8 mouse cellular contexts compared by ENCODE assay signal in the genomic region with DNA sequence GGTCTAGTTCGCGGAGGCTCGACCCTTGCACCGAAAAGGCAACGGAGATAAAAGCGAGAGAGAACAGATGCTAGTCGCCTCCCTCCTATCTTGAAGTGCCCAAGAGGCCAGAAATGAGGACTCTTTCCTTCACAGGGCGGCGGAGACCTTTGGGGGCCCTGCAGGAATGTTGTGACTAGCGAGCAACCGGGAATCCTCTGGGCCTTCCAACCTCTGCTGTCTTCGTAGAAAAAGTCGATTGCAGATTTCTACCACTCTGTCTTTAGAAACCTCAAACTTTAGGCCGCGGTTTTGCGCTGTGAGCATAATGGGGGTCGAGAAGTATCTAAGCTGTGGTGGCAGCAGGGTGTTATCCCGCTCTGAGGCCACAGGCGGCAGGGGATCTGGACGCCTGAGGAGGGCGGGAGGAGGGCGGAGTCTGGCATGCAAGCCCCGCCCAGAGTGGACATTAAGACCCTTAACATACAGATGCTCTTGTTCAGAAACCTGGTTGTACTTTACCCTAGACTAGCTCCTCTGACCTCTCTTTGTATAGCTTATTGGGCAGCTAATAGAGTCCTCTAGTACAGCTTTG. TPM values are rescaled to one million over a fixed set of nuclear protein-coding genes. Genes with fewer than 3 reads are reported as not detected.
DNase-seq lines count a peak whose midpoint lies in the region; ATAC-seq and TF ChIP-seq lines count a peak whose summit lies in the region.

No protein-coding gene starts in this region.

- peaks cover 60% of the 10 kb centered on the region for H3K27me3 ChIP-seq in heart, embryonic 13.5 days (replicated peaks)
- H3K27me3 ChIP-seq in forebrain, postnatal 0 days (ENCODE audit: insufficient read depth, low read length) = 0 out of 2 replicates have a peak, but pooled peaks cover 3% of the 10 kb centered on the region
- H3K27me3 ChIP-seq in liver, adult 2 months (ENCODE audit: control insufficient read depth, insufficient read depth, low read length) = no peaks in the 10 kb centered on the region; the same call in 1 of the 2 replicates

- H3K9ac ChIP-seq in heart, embryonic 13.5 days = peak overlapping the region; percentile 79
- peak overlapping the region; percentile 65 for H3K9ac ChIP-seq in forebrain, postnatal 0 days
- H3K9ac ChIP-seq in liver, adult 2 months (ENCODE audit: low read depth, low read length) = no peak overlapping the region

- peak overlapping the region; percentile 73 for H3K4me3 ChIP-seq in heart, embryonic 13.5 days
- peak overlapping the region; percentile 67 for H3K4me3 ChIP-seq in forebrain, postnatal 0 days (ENCODE audit: low read depth, low read length)
- H3K4me3 ChIP-seq in liver, adult 2 months (ENCODE audit: insufficient read depth, low read depth, low read length) = peak overlapping the region; percentile 42; the same call in 1 of the 2 replicates
- H3K4me3 ChIP-seq in olfactory bulb, adult 2 months (ENCODE audit: insufficient read depth, low read depth, low read length) = peak overlapping the region; percentile 92

- DNase-seq in heart, adult 18-20 months = no peak
- DNase-seq in R1 (ENCODE audit: low read depth, low spot score) = peak; percentile 88
- DNase-seq in forebrain, postnatal 0 days = peak; percentile 43
- no peak for DNase-seq in liver, adult 2 months (ENCODE audit: extremely low read depth, low read depth, low spot score)
- DNase-seq in layer of hippocampus, adult 9-10 months (ENCODE audit: low spot score) = no peak
- DNase-seq in urinary bladder, postnatal 36 days (ENCODE audit: low spot score in 2 of 2) = no peak

- H3K9me3 ChIP-seq in heart, embryonic 13.5 days = peaks cover 3% of the 10 kb centered on the region; the same call in 1 of the 2 replicates
- H3K9me3 ChIP-seq in forebrain, postnatal 0 days (ENCODE audit: low read length) = no peaks in the 10 kb centered on the region

- H3K27ac ChIP-seq in heart, embryonic 13.5 days (replicated peaks) = no peak overlapping the region
- H3K27ac ChIP-seq in forebrain, postnatal 0 days (ENCODE audit: low read depth, low read length) = 0 out of 2 replicates have a peak overlapping the region, but pooled peaks have one; percentile 23
- no peak overlapping the region for H3K27ac ChIP-seq in liver, adult 2 months (replicated peaks; ENCODE audit: insufficient read depth, low read depth, low read length)
- H3K27ac ChIP-seq in olfactory bulb, adult 2 months (ENCODE audit: insufficient read depth, low read depth, low read length) = peak overlapping the region; percentile 33; the same call in 1 of the 2 replicates

- peak; percentile 26; the same call in 1 of the 2 replicates for TF ChIP-seq CTCF in forebrain, postnatal 0 days (IDR thresholded peaks at IDR 0.05; ENCODE audit: low read depth)
- no peak for TF ChIP-seq CTCF in liver, adult 2 months (IDR thresholded peaks at IDR 0.05; ENCODE audit: low read depth, low read length)
- no peak for TF ChIP-seq CTCF in olfactory bulb, adult 2 months (IDR thresholded peaks at IDR 0.05; ENCODE audit: insufficient read depth, low read depth, low read length)

- peaks cover 8% of the 10 kb centered on the region for H3K4me1 ChIP-seq in heart, embryonic 13.5 days
- H3K4me1 ChIP-seq in forebrain, postnatal 0 days (ENCODE audit: insufficient read depth) = peaks cover 13% of the 10 kb centered on the region
- H3K4me1 ChIP-seq in liver, adult 2 months (ENCODE audit: control insufficient read depth, insufficient read depth, low read length) = no peaks in the 10 kb centered on the region
- peaks cover 29% of the 10 kb centered on the region for H3K4me1 ChIP-seq in olfactory bulb, adult 2 months (ENCODE audit: control insufficient read depth, insufficient read depth, low read length)

- TF ChIP-seq POLR2A in liver, adult 2 months (IDR thresholded peaks at IDR 0.05; ENCODE audit: extremely low read depth, insufficient read depth, low read length) = no peak
- no peak for TF ChIP-seq POLR2A in olfactory bulb, adult 2 months (IDR thresholded peaks at IDR 0.05; ENCODE audit: insufficient read depth, low read depth, low read length)

- H3K4me2 ChIP-seq in heart, embryonic 13.5 days = peak overlapping the region; percentile 99
- H3K4me2 ChIP-seq in forebrain, postnatal 0 days (ENCODE audit: low read depth) = peak overlapping the region; percentile 81

- WGBS in heart, embryonic 13.5 days = under 1% methylated on average over 23 of the region's 23 CpGs
- 2% methylated on average over 23 of the region's 23 CpGs for WGBS in forebrain, postnatal 0 days
- 7% methylated on average over 23 of the region's 23 CpGs for WGBS in liver, adult 2 months
- 4% methylated on average over 23 of the region's 23 CpGs for WGBS in olfactory bulb, adult 2 months

- H3K36me3 ChIP-seq in heart, embryonic 13.5 days = no peaks in the 10 kb centered on the region
- H3K36me3 ChIP-seq in forebrain, postnatal 0 days (ENCODE audit: insufficient read depth) = no peaks in the 10 kb centered on the region
- H3K36me3 ChIP-seq in liver, adult 2 months (ENCODE audit: control insufficient read depth, insufficient read depth, low read length) = no peaks in the 10 kb centered on the region

- peak; percentile 62; the same call in 1 of the 2 replicates for ATAC-seq in heart, embryonic 13.5 days (ENCODE audit: extremely low read depth, insufficient number of reproducible peaks, low FRiP score, low TSS enrichment)
- ATAC-seq in forebrain, postnatal 0 days = peak; percentile 66

- no peaks in the 10 kb centered on the region for H3K79me2 ChIP-seq in liver, adult 2 months (ENCODE audit: control insufficient read depth, insufficient read depth, low read length)

RNA-seq across cellular contexts. Expression of a gene that starts 24.1 kb away (rescaled TPM):
- 2.3 and 3.3 TPM in 2 replicates for polyA plus RNA-seq in heart, embryonic 13.5 days (2015; fragmentation: Nextera tagmentation; extraction: Ambion mirVana)
- 10 to 100 TPM; 13.6 to 16.2 TPM for total RNA-seq in heart, adult 18-20 months (2021)
- 2.5 and 8.1 TPM in 2 replicates for total RNA-seq in forebrain, postnatal 0 days (2014; rRNA removed)
- polyA plus RNA-seq in forebrain, postnatal 0 days (2015; fragmentation: Nextera tagmentation; extraction: Ambion mirVana) = 4.2 and 5.1 TPM in 2 replicates
- total RNA-seq in liver, adult 2 months (2014; rRNA removed) = 0.20 and 0.28 TPM in 2 replicates
- polyA plus RNA-seq in liver, adult 2 months (2012; rRNA removed) = 0.61 and 1.1 TPM in 2 replicates
- polyA plus RNA-seq in olfactory bulb, adult 2 months (2012; ENCODE audit: insufficient read depth, insufficient read length, low replicate concordance, missing spikeins) = not detected in 2 replicates

RNA-seq across cellular contexts. Expression of a gene that starts 24.4 kb away (rescaled TPM):
- polyA plus RNA-seq in heart, embryonic 13.5 days (2015; fragmentation: Nextera tagmentation; extraction: Ambion mirVana) = 0.11 TPM in 1 of 2 replicates, not detected in the other
- under 1 TPM; 0.51 to 0.92 TPM for total RNA-seq in heart, adult 18-20 months (2021)
- total RNA-seq in forebrain, postnatal 0 days (2014; rRNA removed) = 26.3 and 30.7 TPM in 2 replicates
- 1.7 and 2.8 TPM in 2 replicates for polyA plus RNA-seq in forebrain, postnatal 0 days (2015; fragmentation: Nextera tagmentation; extraction: Ambion mirVana)
- 0.18 and 0.27 TPM in 2 replicates for total RNA-seq in liver, adult 2 months (2014; rRNA removed)
- 0.21 and 0.39 TPM in 2 replicates for polyA plus RNA-seq in liver, adult 2 months (2012; rRNA removed)
- polyA plus RNA-seq in olfactory bulb, adult 2 months (2012; ENCODE audit: insufficient read depth, insufficient read length, low replicate concordance, missing spikeins) = not detected in 2 replicates

RNA-seq across cellular contexts. Expression of a gene that starts 59.6 kb away (rescaled TPM):
- 7.3 and 8.0 TPM in 2 replicates for polyA plus RNA-seq in heart, embryonic 13.5 days (2015; fragmentation: Nextera tagmentation; extraction: Ambion mirVana)
- 10 to 100 TPM in 1 of 2 experiments, 1 to 10 TPM in 1; 8.8 to 11.3 TPM for total RNA-seq in heart, adult 18-20 months (2021)
- total RNA-seq in forebrain, postnatal 0 days (2014; rRNA removed) = 4.3 and 5.4 TPM in 2 replicates
- 5.6 and 6.3 TPM in 2 replicates for polyA plus RNA-seq in forebrain, postnatal 0 days (2015; fragmentation: Nextera tagmentation; extraction: Ambion mirVana)
- 0.65 and 0.74 TPM in 2 replicates for total RNA-seq in liver, adult 2 months (2014; rRNA removed)
- 2.1 TPM in 2 replicates for polyA plus RNA-seq in liver, adult 2 months (2012; rRNA removed)
- not detected in 2 replicates for polyA plus RNA-seq in olfactory bulb, adult 2 months (2012; ENCODE audit: insufficient read depth, insufficient read length, low replicate concordance, missing spikeins)

Comparison
In these comparisons a context has a peak if more than half of its experiments do, and no peak if none do; other contexts are left out.
1. H3K27ac ChIP-seq: peak in forebrain, postnatal 0 days (single experiment) and olfactory bulb, adult 2 months (single experiment); none in heart, embryonic 13.5 days (single experiment) and liver, adult 2 months (single experiment).
2. H3K4me3 ChIP-seq: peak in every context shown above with its lines; median percentile 92 in olfactory bulb, adult 2 months; 73 in heart, embryonic 13.5 days; 67 in forebrain, postnatal 0 days; 42 in liver, adult 2 months.
3. DNase-seq: peak in R1 (single experiment) and forebrain, postnatal 0 days (single experiment); none in heart, adult 18-20 months (0 of 2), liver, adult 2 months (single experiment), layer of hippocampus, adult 9-10 months (single experiment) and urinary bladder, postnatal 36 days (0 of 2).